Mouse (Mus musculus): ENCODE results near the gene Rgs6.

DNA sequence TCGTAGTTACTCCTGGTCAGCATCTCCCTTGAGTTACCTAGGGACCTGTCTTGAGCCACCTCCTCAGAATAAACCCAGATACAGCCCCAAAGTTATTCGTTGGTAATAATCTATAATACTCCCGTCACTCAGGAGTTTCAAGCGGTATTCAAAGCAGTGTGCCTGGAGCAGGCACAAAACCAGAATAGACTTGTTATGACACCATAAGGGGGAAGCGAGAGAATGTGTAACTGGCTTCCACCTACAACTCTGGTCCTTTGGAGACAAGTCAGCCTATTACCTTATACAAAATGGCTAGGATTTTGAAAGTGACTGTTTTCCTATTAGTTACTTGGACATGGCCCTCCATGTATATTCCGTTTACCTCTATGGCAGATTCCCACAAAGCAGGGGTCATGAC lies 213.6 kb downstream of the Rgs6 start:
- TF ChIP-seq POLR2A (IDR thresholded peaks at IDR 0.05; ENCODE audit: insufficient read depth, low read length), result no peak
- TF ChIP-seq EP300 (IDR thresholded peaks at IDR 0.05; ENCODE audit: insufficient read depth, low read depth, low read length), result no peak
- TF ChIP-seq CTCF (IDR thresholded peaks at IDR 0.05; ENCODE audit: low read depth, low read length), result no peak

Data from ES-Bruce4 (cell line).